8 mouse cellular contexts compared by ENCODE assay signal in the genomic region with DNA sequence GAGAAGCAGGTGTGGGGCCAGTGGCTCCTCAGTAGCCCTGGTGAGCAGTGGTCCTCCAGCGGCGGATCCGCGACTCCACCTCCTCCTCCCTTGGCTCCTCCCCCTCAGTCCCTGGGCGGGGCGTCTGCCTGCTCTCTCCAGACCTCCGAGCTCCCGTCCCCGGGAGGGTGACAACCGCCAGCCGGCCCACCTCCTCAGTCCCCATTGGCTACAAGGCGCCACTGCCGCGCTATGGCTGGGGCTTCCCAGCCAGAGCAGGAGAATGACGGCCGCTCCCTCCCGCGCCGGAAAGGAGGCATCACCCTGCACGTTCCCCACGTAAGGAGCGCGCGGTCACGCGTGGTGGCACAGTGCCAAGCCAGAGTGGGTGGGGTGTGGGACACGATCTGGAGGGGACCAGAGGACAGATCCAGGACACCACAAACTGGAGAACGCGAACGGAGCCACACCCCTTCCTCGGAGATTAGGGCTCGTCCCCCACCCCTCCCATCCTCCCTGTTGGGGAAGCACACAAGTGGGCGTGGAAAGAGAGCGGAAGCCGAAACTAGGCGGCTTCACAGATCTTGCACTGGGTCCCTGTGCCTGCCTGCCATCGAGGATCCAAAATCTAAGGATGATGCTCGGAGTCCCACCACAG. TPM values are rescaled to one million over a fixed set of nuclear protein-coding genes. Genes with fewer than 3 reads are reported as not detected.
A peak's percentile ranks its signal among the peaks of the same experiment; 100 is the strongest.
DNase-seq lines count a peak whose midpoint lies in the region; ATAC-seq and TF ChIP-seq lines count a peak whose summit lies in the region.

No protein-coding gene starts in this region.

- peak overlapping the region; percentile 79 for H3K4me3 ChIP-seq in hindbrain, embryonic 15.5 days

- CTCF ChIA-PET in Patski (lab: Charles Lee): interaction anchor here (0.9 to 1.8 kb wide), 3 partner anchors 8 to 41 kb away, joined by 3 to 8 read pairs (median 4); no protein-coding TSS in a partner anchor

- peak; percentile 72 for DNase-seq in Patski (ENCODE audit: low read depth, low spot score)
- peak; percentile 96 for DNase-seq in cerebellum, postnatal 14 days
- peak; percentile 94 for DNase-seq in frontal cortex, postnatal 25 days (ENCODE audit: low spot score in 2 of 2)
- DNase-seq in left cerebral cortex, adult 11 months (ENCODE audit: low spot score): peak; percentile 95
- peak; percentile 99 for DNase-seq in lung, postnatal 4 days
- peak; percentile 89 for DNase-seq in retina, postnatal 7 days (ENCODE audit: low read depth, low spot score)
- peak; percentile 97 for DNase-seq in urinary bladder, adult 2 months (ENCODE audit: low spot score)

- peak overlapping the region; percentile 87 for H3K4me2 ChIP-seq in hindbrain, embryonic 15.5 days

- in situ Hi-C loops in Patski (cut with MboI; ENCODE audit: low pct_unique_long_range_greater_than_20kb): loop anchor here (5.0 kb wide), 1 partner anchor 43 kb away; no protein-coding TSS in a partner anchor

- no peaks in the 10 kb centered on the region for H3K9me3 ChIP-seq in hindbrain, embryonic 15.5 days

- no peaks in the 10 kb centered on the region for H3K27me3 ChIP-seq in Patski
- H3K27me3 ChIP-seq in hindbrain, embryonic 15.5 days: no peaks in the 10 kb centered on the region

- H3K27ac ChIP-seq in hindbrain, embryonic 15.5 days (replicated peaks): peak overlapping the region; percentile 90

- no peak for TF ChIP-seq CTCF in Patski (IDR thresholded peaks at IDR 0.05)

- POLR2A ChIA-PET in Patski (lab: Charles Lee): interaction anchor here (0.7 to 1.6 kb wide), 3 partner anchors 30 to 51 kb away, joined by 3 to 5 read pairs (median 3); no protein-coding TSS in a partner anchor

- peak; percentile 94 for ATAC-seq in Patski
- peak; percentile 97 for ATAC-seq in hindbrain, embryonic 15.5 days (ENCODE audit: low FRiP score, low read depth)

- H3K9ac ChIP-seq in hindbrain, embryonic 15.5 days: peak overlapping the region; percentile 81

- H3K4me1 ChIP-seq in hindbrain, embryonic 15.5 days (replicated peaks): peaks cover 39% of the 10 kb centered on the region

- no peaks in the 10 kb centered on the region for H3K36me3 ChIP-seq in hindbrain, embryonic 15.5 days

- WGBS in hindbrain, embryonic 15.5 days: 1% methylated on average over 38 of the region's 38 CpGs

RNA-seq across cellular contexts. Expression of a gene that starts 39.5 kb away (rescaled TPM):
- polyA plus RNA-seq in Patski (2021): 240 TPM
- 128 and 140 TPM in 2 replicates for polyA plus RNA-seq in hindbrain, embryonic 15.5 days (2015; fragmentation: Nextera tagmentation; extraction: Ambion mirVana)
- polyA plus RNA-seq in urinary bladder, adult 2 months (2012; rRNA removed): 53.9 and 83.8 TPM in 2 replicates

Comparison
In these comparisons a context has a peak if more than half of its experiments do, and no peak if none do; other contexts are left out.
1. Peak in every context shown above with its lines: DNase-seq, ATAC-seq, H3K4me3 ChIP-seq and H3K27ac ChIP-seq.